Mouse (Mus musculus) lung, adult 2 months (tissue): ENCODE data around the gene Prpsap2.

Experiments used
- CTCF ChIP-seq: fragments of 200-500 bp; IDR thresholded peaks from 2 replicates; pipeline ENCODE4 v1.5.1; 2011; ENCODE audit warnings: mild to moderate bottlenecking, low read length, control low read depth; ENCODE audit not compliant: insufficient read depth
- POLR2A ChIP-seq: fragments of 200-500 bp; IDR thresholded peaks from 2 replicates; pipeline ENCODE4 v1.6.1; 2011; ENCODE audit warnings: low read depth, mild to moderate bottlenecking, control low read depth, low read length, borderline replicate concordance; ENCODE audit errors: extremely low read depth

DNA sequence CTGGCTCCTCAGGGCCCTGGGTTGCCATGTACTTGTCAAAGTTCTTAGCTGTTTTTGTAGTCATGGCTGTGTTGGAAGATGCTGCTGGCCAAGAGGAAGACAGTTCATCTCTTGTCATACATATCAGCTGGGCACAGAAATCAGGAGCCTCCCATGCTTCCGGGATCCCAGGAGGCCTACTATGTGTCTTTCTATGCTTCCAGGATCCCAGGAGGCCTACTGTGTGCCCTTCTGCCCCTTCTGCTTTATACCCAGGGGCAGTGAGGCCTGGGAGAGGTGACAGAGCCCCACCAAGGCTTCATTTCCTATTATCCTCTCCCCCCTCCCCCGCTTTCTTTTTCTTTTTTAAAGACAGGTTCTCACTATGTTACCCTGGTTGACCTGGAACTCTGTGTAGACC lies 56.3 kb downstream of the Prpsap2 start:
- TF ChIP-seq POLR2A (no peak), CTCF (no peak)
